7 mouse cellular contexts compared by ENCODE assay signal in the genomic region with DNA sequence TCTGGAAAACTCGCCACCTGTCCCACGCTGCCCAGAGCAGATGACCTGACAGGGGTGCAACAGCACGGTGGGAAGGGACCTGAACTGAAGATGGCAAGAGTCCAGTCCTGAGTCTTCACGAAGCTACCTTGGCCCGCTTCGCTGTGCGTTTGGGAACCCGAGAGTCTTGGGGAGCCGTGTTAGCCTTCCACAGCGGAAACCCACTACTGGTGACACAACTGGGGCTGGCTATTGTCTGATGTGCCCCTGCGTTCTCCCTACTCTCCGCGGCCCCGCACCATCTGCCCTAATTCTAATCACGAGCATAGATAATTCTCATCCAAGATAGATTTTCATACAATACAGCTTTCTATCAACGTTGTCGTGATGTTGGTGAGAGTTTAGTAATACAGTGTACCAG. TPM values are rescaled to one million over a fixed set of nuclear protein-coding genes. Genes with fewer than 3 reads are reported as not detected.
A peak's percentile ranks its signal among the peaks of the same experiment; 100 is the strongest.
DNase-seq lines count a peak whose midpoint lies in the region; ATAC-seq and TF ChIP-seq lines count a peak whose summit lies in the region.

No protein-coding gene starts in this region.

- peak overlapping the region; percentile 64 for H3K4me3 ChIP-seq in neural tube, embryonic 11.5 days (ENCODE audit: low read depth, low read length)
- H3K4me3 ChIP-seq in forebrain, embryonic 13.5 days, result peak overlapping the region; percentile 63
- peak overlapping the region; percentile 77 for H3K4me3 ChIP-seq in liver, embryonic 13.5 days (replicated peaks)
- peak overlapping the region; percentile 72 for H3K4me3 ChIP-seq in stomach, postnatal 0 days (ENCODE audit: low read depth, low read length)

- ATAC-seq in neural tube, embryonic 11.5 days (ENCODE audit: insufficient read depth, low FRiP score, low TSS enrichment), result no peak; the same call in 1 of the 2 replicates
- ATAC-seq in forebrain, embryonic 13.5 days, result no peak; the same call in 1 of the 2 replicates
- no peak for ATAC-seq in liver, embryonic 13.5 days (ENCODE audit: low read depth)
- no peak for ATAC-seq in stomach, postnatal 0 days (ENCODE audit: low FRiP score, low TSS enrichment)

- TF ChIP-seq CTCF in stomach, postnatal 0 days (IDR thresholded peaks at IDR 0.05; ENCODE audit: low read depth), result no peak

- H3K27ac ChIP-seq in neural tube, embryonic 11.5 days (ENCODE audit: low read depth, low read length), result no peak overlapping the region
- H3K27ac ChIP-seq in forebrain, embryonic 13.5 days, result peak overlapping the region; percentile 81; the same call in 1 of the 2 replicates
- H3K27ac ChIP-seq in liver, embryonic 13.5 days, result no peak overlapping the region
- H3K27ac ChIP-seq in stomach, postnatal 0 days (replicated peaks), result no peak overlapping the region

- no peak for TF ChIP-seq EP300 in stomach, postnatal 0 days (optimal IDR thresholded peaks at IDR 0.05)

- peak overlapping the region; percentile 88 for H3K4me2 ChIP-seq in neural tube, embryonic 11.5 days (ENCODE audit: low read depth)
- H3K4me2 ChIP-seq in forebrain, embryonic 13.5 days, result peak overlapping the region; percentile 82
- peak overlapping the region; percentile 94 for H3K4me2 ChIP-seq in liver, embryonic 13.5 days
- peak overlapping the region; percentile 100 for H3K4me2 ChIP-seq in stomach, postnatal 0 days (replicated peaks; ENCODE audit: low read depth)

- DNase-seq in neural tube, embryonic 11.5 days (ENCODE audit: low spot score), result no peak
- no peak for DNase-seq in neural tube, embryonic 10.5 days (ENCODE audit: extremely low spot score, low spot score)
- DNase-seq in liver, embryonic 13.5 days, result no peak
- no peak for DNase-seq in stomach, postnatal 0 days (ENCODE audit: low spot score)
- no peak for DNase-seq in kidney, postnatal 14 days
- no peak for DNase-seq in cerebellum, adult 9-11 months

- H3K36me3 ChIP-seq in neural tube, embryonic 11.5 days (ENCODE audit: control insufficient read depth, insufficient read depth, low read length), result no peaks in the 10 kb centered on the region
- no peaks in the 10 kb centered on the region; the same call in 1 of the 2 replicates for H3K36me3 ChIP-seq in forebrain, embryonic 13.5 days (ENCODE audit: poor library complexity, severe bottlenecking)
- no peaks in the 10 kb centered on the region for H3K36me3 ChIP-seq in liver, embryonic 13.5 days
- H3K36me3 ChIP-seq in stomach, postnatal 0 days (ENCODE audit: control insufficient read depth, insufficient read depth, low read length), result no peaks in the 10 kb centered on the region

- WGBS in neural tube, embryonic 11.5 days, result 19% methylated on average over 17 of the region's 17 CpGs
- WGBS in forebrain, embryonic 13.5 days, result 14% methylated on average over 17 of the region's 17 CpGs
- 17% methylated on average over 17 of the region's 17 CpGs for WGBS in liver, embryonic 13.5 days (ENCODE audit: insufficient replicate concordance)
- WGBS in stomach, postnatal 0 days, result 14% methylated on average over 17 of the region's 17 CpGs

- H3K4me1 ChIP-seq in neural tube, embryonic 11.5 days (ENCODE audit: control insufficient read depth, insufficient read depth, low read length), result peaks cover 8% of the 10 kb centered on the region
- peaks cover 26% of the 10 kb centered on the region for H3K4me1 ChIP-seq in forebrain, embryonic 13.5 days
- peaks cover 17% of the 10 kb centered on the region for H3K4me1 ChIP-seq in liver, embryonic 13.5 days (replicated peaks)
- H3K4me1 ChIP-seq in stomach, postnatal 0 days (replicated peaks; ENCODE audit: control insufficient read depth, insufficient read depth), result no peaks in the 10 kb centered on the region

- no peaks in the 10 kb centered on the region for H3K9me3 ChIP-seq in neural tube, embryonic 11.5 days (ENCODE audit: control insufficient read depth, low read length)
- H3K9me3 ChIP-seq in forebrain, embryonic 13.5 days (replicated peaks), result no peaks in the 10 kb centered on the region
- no peaks in the 10 kb centered on the region for H3K9me3 ChIP-seq in liver, embryonic 13.5 days (replicated peaks)
- H3K9me3 ChIP-seq in stomach, postnatal 0 days (ENCODE audit: control insufficient read depth, low read length), result no peaks in the 10 kb centered on the region

- H3K9ac ChIP-seq in neural tube, embryonic 11.5 days (ENCODE audit: low read length), result peak overlapping the region; percentile 76
- peak overlapping the region; percentile 80 for H3K9ac ChIP-seq in forebrain, embryonic 13.5 days
- H3K9ac ChIP-seq in liver, embryonic 13.5 days, result peak overlapping the region; percentile 82; the same call in 1 of the 2 replicates
- peak overlapping the region; percentile 77 for H3K9ac ChIP-seq in stomach, postnatal 0 days (ENCODE audit: low read length)

- 0 out of 2 replicates have a peak, but pooled peaks cover 4% of the 10 kb centered on the region for H3K27me3 ChIP-seq in neural tube, embryonic 11.5 days (ENCODE audit: control insufficient read depth, insufficient read depth, low read length)
- H3K27me3 ChIP-seq in forebrain, embryonic 13.5 days, result peaks cover 9% of the 10 kb centered on the region; the same call in 1 of the 2 replicates
- H3K27me3 ChIP-seq in liver, embryonic 13.5 days, result peaks cover 21% of the 10 kb centered on the region; the same call in 1 of the 2 replicates
- H3K27me3 ChIP-seq in stomach, postnatal 0 days (ENCODE audit: control insufficient read depth, insufficient read depth, low read length), result no peaks in the 10 kb centered on the region

RNA-seq across cellular contexts. Expression of gene Sergef, which starts 0.5 kb away (rescaled TPM):
- 13.5 and 16.8 TPM in 2 replicates for polyA plus RNA-seq in neural tube, embryonic 11.5 days (2014; fragmentation: Nextera tagmentation; extraction: Ambion mirVana)
- polyA plus RNA-seq in forebrain, embryonic 13.5 days (2015; fragmentation: Nextera tagmentation; extraction: Ambion mirVana), result 25.0 and 26.6 TPM in 2 replicates
- polyA plus RNA-seq in liver, embryonic 13.5 days (2015; fragmentation: Nextera tagmentation; extraction: Ambion mirVana), result 6.8 and 7.5 TPM in 2 replicates
- polyA plus RNA-seq in stomach, postnatal 0 days (2015; fragmentation: Nextera tagmentation; extraction: Ambion mirVana), result 10.8 and 11.4 TPM in 2 replicates

RNA-seq across cellular contexts. Expression of gene Tph1, which starts 32.3 kb away (rescaled TPM):
- 0.76 and 1.0 TPM in 2 replicates for polyA plus RNA-seq in neural tube, embryonic 11.5 days (2014; fragmentation: Nextera tagmentation; extraction: Ambion mirVana)
- 0.21 and 0.28 TPM in 2 replicates for polyA plus RNA-seq in forebrain, embryonic 13.5 days (2015; fragmentation: Nextera tagmentation; extraction: Ambion mirVana)
- polyA plus RNA-seq in liver, embryonic 13.5 days (2015; fragmentation: Nextera tagmentation; extraction: Ambion mirVana), result not detected in 2 replicates
- polyA plus RNA-seq in stomach, postnatal 0 days (2015; fragmentation: Nextera tagmentation; extraction: Ambion mirVana), result 0.48 and 0.79 TPM in 2 replicates
